Mouse (Mus musculus) neural tube, embryonic 11.5 days (tissue): ENCODE results near the gene Fn3k. TPM values are rescaled to one million over a fixed set of nuclear protein-coding genes. Genes with fewer than 3 reads are reported as not detected.

ENCODE experiments used
- ATAC-seq: fragments of 200-750 bp; cut with Nextera tagmentation; 2 replicates; pipeline ENCODE4 v1.8.0; 2017; ENCODE audit warnings: moderate number of reproducible peaks, mild to moderate bottlenecking, moderate TSS enrichment, moderate library complexity; ENCODE audit not compliant: insufficient read depth, low FRiP score, low TSS enrichment
- DNase-seq: peaks from one replicate; pipeline ENCODE4 v3.0.0-alpha.2; 2015; ENCODE audit warnings: low spot score
- H3K27ac ChIP-seq: fragments of 300-500 bp; sonication (generic); 2 replicates; pipeline ENCODE4 v1.5.1; 2014; ENCODE audit warnings: low read depth, mild to moderate bottlenecking, low read length
- H3K27me3 ChIP-seq: fragments of 300-500 bp; sonication (generic); 2 replicates; pipeline ENCODE4 v1.6.1; 2014; ENCODE audit warnings: mild to moderate bottlenecking, low read length, mixed read lengths; ENCODE audit not compliant: control insufficient read depth, insufficient read depth
- H3K36me3 ChIP-seq: fragments of 300-500 bp; sonication (generic); 2 replicates; pipeline ENCODE4 v1.6.1; 2014; ENCODE audit warnings: mild to moderate bottlenecking, low read length, moderate library complexity, mixed read lengths; ENCODE audit not compliant: control insufficient read depth, insufficient read depth
- H3K4me1 ChIP-seq: fragments of 300-500 bp; sonication (generic); 2 replicates; pipeline ENCODE4 v1.6.1; 2014; ENCODE audit warnings: low read length, mixed read lengths; ENCODE audit not compliant: control insufficient read depth, insufficient read depth
- H3K4me2 ChIP-seq: fragments of 300-500 bp; sonication (generic); 2 replicates; pipeline ENCODE4 v1.6.1; 2014; ENCODE audit warnings: low read depth, mild to moderate bottlenecking, moderate library complexity
- H3K4me3 ChIP-seq: fragments of 300-500 bp; sonication (generic); 2 replicates; pipeline ENCODE4 v1.5.1; 2014; ENCODE audit warnings: low read depth, low read length
- H3K9ac ChIP-seq: fragments of 300-500 bp; sonication (generic); 2 replicates; pipeline ENCODE4 v1.6.1; 2014; ENCODE audit warnings: mild to moderate bottlenecking, low read length
- H3K9me3 ChIP-seq: fragments of 300-500 bp; sonication (generic); 2 replicates; pipeline ENCODE4 v1.6.1; 2016; ENCODE audit warnings: low read length; ENCODE audit not compliant: control insufficient read depth
- WGBS: fragments of 180-500 bp; shearing (Covaris S2); extraction: QIAGEN DNeasy Blood & Tissue Kit; methylation state at CpG from one replicate; pipeline ENCODE4 v1.1.7; 2014; 5-methylcytosine and 5-hydroxymethylcytosine counted together
- polyA plus RNA-seq: library from polyadenylated mRNA; unstranded; fragments of >200 nt; fragmentation: Nextera tagmentation; extraction: Ambion mirVana; gene quantifications from 2 replicates; pipeline ENCODE4 v1.2.1, GENCODE M21; 2014

Gene Fn3k
- polyA plus RNA-seq, 1 experiment from 2014 or later: 3.5 TPM

- Histone ChIP-seq H3K9me3 (no peaks in the 10 kb centered on the region), H3K9ac (no peak overlapping the region), H3K36me3 (no peaks in the 10 kb centered on the region), H3K27ac (no peak overlapping the region), H3K4me3 (no peak overlapping the region), H3K4me1 (0 out of 2 replicates have a peak, but pooled peaks cover 3% of the 10 kb centered on the region), H3K4me2 (no peak overlapping the region), H3K27me3 (no peaks in the 10 kb centered on the region)
- DNase-seq (no peak), ATAC-seq (no peak)
- WGBS: 83% methylated on average over 5 of the region's 5 CpGs
These were observed 16.7 kb upstream of the Fn3k start for GRCm38 (mm10) chr11:121417971-121418370.

GRCm38 (mm10) chr11:121418932-121419331, 15.8 kb upstream of the Fn3k start:
- ATAC-seq: no peak

DNA sequence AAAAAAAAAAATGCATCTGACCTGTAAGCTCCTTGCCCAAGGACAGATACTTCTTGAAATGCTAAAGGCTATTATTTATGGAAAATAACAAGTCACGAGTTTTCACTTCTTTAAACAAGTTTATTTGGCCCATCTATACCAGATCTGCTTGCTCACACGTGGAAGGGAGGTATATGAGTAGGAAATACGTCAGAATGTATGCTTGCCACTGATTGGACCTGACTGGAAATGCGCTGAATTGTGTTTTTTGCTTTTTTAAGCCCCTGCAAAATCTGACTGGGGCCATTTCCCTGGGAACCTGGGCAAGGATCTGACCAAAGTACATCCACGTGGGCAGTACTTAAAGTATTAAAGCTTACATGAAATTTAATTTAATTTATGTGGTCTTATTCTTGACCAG, 14.3 kb upstream of the Fn3k start:
- WGBS: 55% methylated on average over 5 of the region's 5 CpGs
- Histone ChIP-seq H3K9ac (no peak overlapping the region), H3K4me1 (0 out of 2 replicates have a peak, but pooled peaks cover 3% of the 10 kb centered on the region), H3K27ac (no peak overlapping the region), H3K9me3 (no peaks in the 10 kb centered on the region), H3K4me3 (no peak overlapping the region), H3K4me2 (peak overlapping the region; percentile 78; the same call in 1 of the 2 replicates), H3K36me3 (no peaks in the 10 kb centered on the region), H3K27me3 (no peaks in the 10 kb centered on the region)
- no peak for DNase-seq
- ATAC-seq: no peak

More at GRCm38 (mm10) chr11:121418932-121419331, 15.8 kb upstream of the Fn3k start:
- DNase-seq: no peak
- no peak overlapping the region for H3K4me2 ChIP-seq
- H3K9ac ChIP-seq: no peak overlapping the region
- H3K4me1 ChIP-seq: 0 out of 2 replicates have a peak, but pooled peaks cover 3% of the 10 kb centered on the region
- H3K27ac ChIP-seq: no peak overlapping the region
- H3K36me3 ChIP-seq: no peaks in the 10 kb centered on the region
- H3K4me3 ChIP-seq: no peak overlapping the region
- H3K27me3 ChIP-seq: no peaks in the 10 kb centered on the region
- no peaks in the 10 kb centered on the region for H3K9me3 ChIP-seq
- 72% methylated on average over 2 of the region's 2 CpGs for WGBS

DNA sequence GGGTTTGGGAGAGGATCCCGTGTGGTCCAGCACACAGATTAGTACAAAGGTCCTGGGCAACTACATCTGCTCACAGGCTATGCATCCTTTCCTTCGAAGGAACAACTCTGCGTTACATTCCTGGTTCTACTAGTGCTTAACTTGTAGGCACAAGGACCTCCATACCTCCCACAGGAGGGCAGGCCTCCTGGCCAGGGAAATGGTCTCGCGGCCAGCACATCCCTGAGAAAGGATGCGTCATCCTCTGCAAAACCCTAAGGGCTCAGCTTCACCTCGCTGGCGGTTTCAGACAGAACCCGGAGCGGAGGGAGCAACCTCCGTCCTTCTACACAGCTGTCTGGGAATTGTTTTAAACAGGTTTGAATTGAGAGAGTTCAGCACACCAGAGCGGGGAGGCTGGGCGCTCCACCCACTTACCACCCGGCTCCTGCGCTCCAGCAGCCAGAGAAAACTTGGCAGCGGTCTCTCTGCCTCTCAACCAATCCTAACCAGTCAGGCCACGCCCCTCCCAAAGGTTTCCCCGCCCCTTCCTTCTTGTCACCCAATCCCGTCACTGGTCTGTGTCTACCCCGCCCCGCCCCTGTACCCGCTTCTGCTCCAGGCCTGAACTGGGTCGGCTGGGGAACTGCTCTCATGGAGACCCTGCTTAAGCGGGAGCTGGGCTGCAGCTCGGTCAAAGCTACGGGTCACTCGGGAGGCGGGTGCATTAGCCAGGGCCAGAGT, 13.7 kb upstream of the Fn3k start, which contains the start of gene Fn3krp:
TSS of gene Fn3krp (plus strand) at position 572 of the 723 bp plus-strand sequence.
- H3K27ac ChIP-seq: 0 out of 2 replicates have a peak within 1 kb of the TSS, but pooled peaks have one; percentile 17
- peak within 1 kb of the TSS; percentile 72 for H3K4me3 ChIP-seq
- peak within 1 kb of the TSS; percentile 78 for H3K4me2 ChIP-seq
- 0 out of 2 replicates have a peak, but pooled peaks cover 3% of the 10 kb centered on the region for H3K4me1 ChIP-seq
- H3K36me3 ChIP-seq: no peaks in the 10 kb centered on the region
- DNase-seq (peak; percentile 98), ATAC-seq (peak; percentile 99)
- H3K27me3 ChIP-seq: no peaks in the 10 kb centered on the region
- no peaks in the 10 kb centered on the region for H3K9me3 ChIP-seq
- peak within 1 kb of the TSS; percentile 68 for H3K9ac ChIP-seq
- 2% methylated on average over 28 of the region's 28 CpGs for WGBS

DNA sequence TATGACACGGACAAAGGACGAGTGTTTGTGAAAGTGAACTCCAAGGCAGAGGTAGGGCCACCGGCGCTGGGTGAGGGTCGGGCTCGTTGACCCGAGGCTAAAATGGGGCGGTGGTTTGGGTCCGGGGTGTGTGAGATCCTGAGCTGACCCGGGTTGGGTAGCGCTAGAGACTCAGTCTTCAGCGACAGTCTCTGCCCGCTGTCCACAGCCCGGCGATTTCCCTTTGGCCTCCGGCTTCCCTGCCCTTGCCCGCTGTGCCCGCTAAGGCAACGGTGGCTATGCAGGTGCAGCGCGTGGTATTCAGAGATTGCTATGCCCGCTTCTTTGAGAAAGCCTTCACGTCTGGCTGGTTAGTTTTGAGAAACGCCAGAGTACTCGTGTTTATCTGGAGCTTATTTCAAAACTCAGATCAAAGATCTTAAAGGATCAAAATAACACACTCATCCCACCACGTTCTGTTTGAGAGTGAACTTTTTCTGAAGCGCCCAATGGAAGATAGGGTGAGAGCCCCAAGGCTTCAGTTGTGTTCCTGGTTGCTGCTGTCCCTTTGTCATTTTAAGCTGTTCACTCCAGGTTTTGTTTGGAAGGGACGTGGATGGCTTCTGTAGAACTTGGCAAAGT, 13.1 kb upstream of the Fn3k start:
- ATAC-seq (peak; percentile 69; the same call in 1 of the 2 replicates), DNase-seq (no peak)
- Histone ChIP-seq H3K27me3 (no peaks in the 10 kb centered on the region), H3K4me1 (0 out of 2 replicates have a peak, but pooled peaks cover 3% of the 10 kb centered on the region), H3K4me2 (peak overlapping the region; percentile 78), H3K36me3 (no peaks in the 10 kb centered on the region), H3K27ac (no peak overlapping the region), H3K9ac (peak overlapping the region; percentile 68), H3K4me3 (peak overlapping the region; percentile 72), H3K9me3 (no peaks in the 10 kb centered on the region)
- 1% methylated on average over 28 of the region's 28 CpGs for WGBS

- 77% methylated on average over 4 of the region's 4 CpGs for WGBS
These were observed 1.3 kb upstream of the Fn3k start for GRCm38 (mm10) chr11:121433397-121433796.

GRCm38 (mm10) chr11:121437236-121437635, 2.5 kb downstream of the Fn3k start:
- H3K4me2 ChIP-seq: no peak overlapping the region
- no peaks in the 10 kb centered on the region for H3K36me3 ChIP-seq
- no peak overlapping the region for H3K4me3 ChIP-seq
- 0 out of 2 replicates have a peak, but pooled peaks cover 4% of the 10 kb centered on the region for H3K4me1 ChIP-seq
- no peak for DNase-seq
- no peak for ATAC-seq
- no peaks in the 10 kb centered on the region for H3K9me3 ChIP-seq
- no peak overlapping the region for H3K27ac ChIP-seq
- no peaks in the 10 kb centered on the region for H3K27me3 ChIP-seq
- no peak overlapping the region for H3K9ac ChIP-seq
- WGBS: 83% methylated on average over 5 of the region's 5 CpGs

More at GRCm38 (mm10) chr11:121433397-121433796, 1.3 kb upstream of the Fn3k start:
- Histone ChIP-seq H3K36me3 (no peaks in the 10 kb centered on the region), H3K4me3 (no peak overlapping the region), H3K4me2 (no peak overlapping the region), H3K9ac (no peak overlapping the region), H3K9me3 (no peaks in the 10 kb centered on the region), H3K4me1 (0 out of 2 replicates have a peak, but pooled peaks cover 4% of the 10 kb centered on the region), H3K27ac (no peak overlapping the region), H3K27me3 (no peaks in the 10 kb centered on the region)
- DNase-seq: no peak
- ATAC-seq: no peak

DNA sequence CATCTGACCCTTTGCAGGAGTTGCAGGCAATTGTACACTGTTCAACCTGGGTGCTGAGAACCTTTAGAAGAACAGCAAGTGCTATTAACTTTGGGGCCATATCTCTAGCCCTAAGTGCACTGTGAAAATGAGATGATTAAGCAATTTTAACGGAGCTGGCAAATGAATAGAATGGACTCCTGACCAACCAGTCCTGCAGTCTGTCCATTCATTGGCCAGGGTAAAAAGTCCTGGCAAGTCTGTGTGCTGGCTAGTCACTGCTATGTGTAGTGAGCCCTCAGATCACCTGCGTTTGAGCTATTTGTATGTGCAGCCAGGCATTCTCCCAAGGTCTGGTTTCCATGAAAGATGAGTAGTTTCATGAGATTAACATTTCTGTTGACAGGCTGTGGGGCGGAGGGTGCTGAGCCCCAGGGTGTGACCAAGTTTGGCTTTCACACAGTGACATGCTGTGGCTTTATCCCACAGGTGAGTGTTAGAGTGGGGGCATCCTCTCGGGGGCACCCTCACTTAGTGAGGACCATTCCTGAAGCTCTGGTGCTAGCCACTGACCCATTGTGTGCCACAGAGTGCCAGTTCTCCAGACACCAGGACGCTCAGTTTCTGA, 5.1 kb downstream of the Fn3k start:
- H3K4me1 ChIP-seq: 0 out of 2 replicates have a peak, but pooled peaks cover 3% of the 10 kb centered on the region
- ATAC-seq (no peak), DNase-seq (no peak)
- no peak overlapping the region for H3K9ac ChIP-seq
- no peak overlapping the region for H3K4me3 ChIP-seq
- H3K36me3 ChIP-seq: no peaks in the 10 kb centered on the region
- no peaks in the 10 kb centered on the region for H3K9me3 ChIP-seq
- H3K27ac ChIP-seq: no peak overlapping the region
- H3K4me2 ChIP-seq: no peak overlapping the region
- 74% methylated on average over 5 of the region's 5 CpGs for WGBS
- H3K27me3 ChIP-seq: no peaks in the 10 kb centered on the region
